Mouse (Mus musculus): Measurements from ENCODE around the gene Mchr1. TPM values are rescaled to one million over a fixed set of nuclear protein-coding genes. Genes with fewer than 3 reads are reported as not detected.

Gene Mchr1
- polyA plus RNA-seq, 1 experiment from 2014 or later: 0.42 TPM

GRCm38 (mm10) chr15:81192858-81193257 lies 42.4 kb upstream of the Mchr1 start:
- no peak for TF ChIP-seq CTCF (IDR thresholded peaks at IDR 0.05; ENCODE audit: low read depth)
- H3K4me1 ChIP-seq (ENCODE audit: insufficient read depth): no peaks in the 10 kb centered on the region; the same call in 1 of the 2 replicates
- no peak for ATAC-seq (ENCODE audit: insufficient read depth)
- no peaks in the 10 kb centered on the region for H3K9me3 ChIP-seq (ENCODE audit: low read depth, low read length)
- H3K36me3 ChIP-seq (ENCODE audit: insufficient read depth): peaks cover 5% of the 10 kb centered on the region; the same call in 1 of the 2 replicates
- H3K4me2 ChIP-seq: no peak overlapping the region
- whole genome bisulfite sequencing: 90% methylated on average over 8 of the region's 8 CpGs
- no peak overlapping the region for H3K9ac ChIP-seq
- DNase-seq: no peak
- H3K4me3 ChIP-seq (ENCODE audit: low read depth, low read length): no peak overlapping the region
- H3K27me3 ChIP-seq (ENCODE audit: insufficient read depth, low read length): no peaks in the 10 kb centered on the region
- H3K27ac ChIP-seq (ENCODE audit: low read depth): no peak overlapping the region

- TF ChIP-seq CTCF (IDR thresholded peaks at IDR 0.05; ENCODE audit: low read depth): no peak
- no peaks in the 10 kb centered on the region for H3K9me3 ChIP-seq (ENCODE audit: low read depth, low read length)
- no peak overlapping the region for H3K4me3 ChIP-seq (ENCODE audit: low read depth, low read length)
- DNase-seq: no peak
- H3K36me3 ChIP-seq (ENCODE audit: insufficient read depth): no peaks in the 10 kb centered on the region
- H3K4me2 ChIP-seq: no peak overlapping the region
- no peak overlapping the region for H3K27ac ChIP-seq (ENCODE audit: low read depth)
- H3K4me1 ChIP-seq (ENCODE audit: insufficient read depth): no peaks in the 10 kb centered on the region
- no peak overlapping the region for H3K9ac ChIP-seq
- H3K27me3 ChIP-seq (ENCODE audit: insufficient read depth, low read length): no peaks in the 10 kb centered on the region
- WGBS: 84% methylated on average over 6 of the region's 6 CpGs
- no peak for ATAC-seq (ENCODE audit: insufficient read depth)
Measured at GRCm38 (mm10) chr15:81194791-81195190, 40.5 kb upstream of the Mchr1 start.

GRCm38 (mm10) chr15:81195447-81195846 lies 39.9 kb upstream of the Mchr1 start:
- H3K9me3 ChIP-seq (ENCODE audit: low read depth, low read length): no peaks in the 10 kb centered on the region
- TF ChIP-seq CTCF (IDR thresholded peaks at IDR 0.05; ENCODE audit: low read depth): no peak
- H3K27me3 ChIP-seq (ENCODE audit: insufficient read depth, low read length): no peaks in the 10 kb centered on the region
- ATAC-seq (ENCODE audit: insufficient read depth): no peak
- WGBS: 39% methylated on average over 4 of the region's 4 CpGs
- no peak overlapping the region for H3K4me3 ChIP-seq (ENCODE audit: low read depth, low read length)
- no peak overlapping the region for H3K27ac ChIP-seq (ENCODE audit: low read depth)
- no peaks in the 10 kb centered on the region for H3K36me3 ChIP-seq (ENCODE audit: insufficient read depth)
- no peak overlapping the region for H3K9ac ChIP-seq
- no peaks in the 10 kb centered on the region for H3K4me1 ChIP-seq (ENCODE audit: insufficient read depth)
- no peak overlapping the region for H3K4me2 ChIP-seq
- DNase-seq: no peak

- no peaks in the 10 kb centered on the region for H3K27me3 ChIP-seq (ENCODE audit: insufficient read depth, low read length)
- H3K9me3 ChIP-seq (ENCODE audit: low read depth, low read length): no peaks in the 10 kb centered on the region
- no peak overlapping the region for H3K9ac ChIP-seq
- no peaks in the 10 kb centered on the region for H3K36me3 ChIP-seq (ENCODE audit: insufficient read depth)
- ATAC-seq (ENCODE audit: insufficient read depth) (no peak), DNase-seq (no peak)
- WGBS: 54% methylated on average over 10 of the region's 10 CpGs
- no peak for TF ChIP-seq CTCF (IDR thresholded peaks at IDR 0.05; ENCODE audit: low read depth)
- no peak overlapping the region for H3K4me2 ChIP-seq
- H3K4me3 ChIP-seq (ENCODE audit: low read depth, low read length): no peak overlapping the region
- H3K27ac ChIP-seq (ENCODE audit: low read depth): no peak overlapping the region
- no peaks in the 10 kb centered on the region for H3K4me1 ChIP-seq (ENCODE audit: insufficient read depth)
Measured at GRCm38 (mm10) chr15:81197197-81197596, 38.1 kb upstream of the Mchr1 start.

- no peak overlapping the region for H3K27ac ChIP-seq (ENCODE audit: low read depth)
- ATAC-seq (ENCODE audit: insufficient read depth) (no peak), DNase-seq (no peak)
- H3K4me1 ChIP-seq (ENCODE audit: insufficient read depth): no peaks in the 10 kb centered on the region
- no peaks in the 10 kb centered on the region for H3K27me3 ChIP-seq (ENCODE audit: insufficient read depth, low read length)
- no peak overlapping the region for H3K4me2 ChIP-seq
- TF ChIP-seq CTCF (IDR thresholded peaks at IDR 0.05; ENCODE audit: low read depth): peak; percentile 40
- WGBS: 93% methylated on average over 5 of the region's 5 CpGs
- no peak overlapping the region for H3K4me3 ChIP-seq (ENCODE audit: low read depth, low read length)
- H3K36me3 ChIP-seq (ENCODE audit: insufficient read depth): no peaks in the 10 kb centered on the region
- no peak overlapping the region for H3K9ac ChIP-seq
- no peaks in the 10 kb centered on the region for H3K9me3 ChIP-seq (ENCODE audit: low read depth, low read length)
Measured at GRCm38 (mm10) chr15:81198447-81198846, 36.9 kb upstream of the Mchr1 start.

- DNase-seq (peak; percentile 97), ATAC-seq (ENCODE audit: insufficient read depth) (no peak)
- H3K9ac ChIP-seq: no peak overlapping the region
- H3K36me3 ChIP-seq (ENCODE audit: insufficient read depth): no peaks in the 10 kb centered on the region
- WGBS: 16% methylated on average over 4 of the region's 4 CpGs
- H3K9me3 ChIP-seq (ENCODE audit: low read depth, low read length): no peaks in the 10 kb centered on the region
- no peaks in the 10 kb centered on the region for H3K27me3 ChIP-seq (ENCODE audit: insufficient read depth, low read length)
- peak overlapping the region; percentile 19; the same call in 1 of the 2 replicates for H3K4me2 ChIP-seq
- peak; percentile 65 for TF ChIP-seq CTCF (IDR thresholded peaks at IDR 0.05; ENCODE audit: low read depth)
- no peak overlapping the region for H3K4me3 ChIP-seq (ENCODE audit: low read depth, low read length)
- H3K4me1 ChIP-seq (ENCODE audit: insufficient read depth): no peaks in the 10 kb centered on the region
- no peak overlapping the region for H3K27ac ChIP-seq (ENCODE audit: low read depth)
Measured at GRCm38 (mm10) chr15:81199372-81199959, 35.8 kb upstream of the Mchr1 start.

GRCm38 (mm10) chr15:81202462-81202861 lies 32.8 kb upstream of the Mchr1 start:
- ATAC-seq (ENCODE audit: insufficient read depth) (no peak), DNase-seq (no peak)
- Histone ChIP-seq H3K4me1 (ENCODE audit: insufficient read depth) (no peaks in the 10 kb centered on the region), H3K27me3 (ENCODE audit: insufficient read depth, low read length) (no peaks in the 10 kb centered on the region), H3K9ac (no peak overlapping the region), H3K4me2 (no peak overlapping the region), H3K9me3 (ENCODE audit: low read depth, low read length) (no peaks in the 10 kb centered on the region), H3K36me3 (ENCODE audit: insufficient read depth) (no peaks in the 10 kb centered on the region), H3K4me3 (ENCODE audit: low read depth, low read length) (no peak overlapping the region), H3K27ac (ENCODE audit: low read depth) (no peak overlapping the region)
- 93% methylated on average over 5 of the region's 5 CpGs for WGBS
- TF ChIP-seq CTCF (IDR thresholded peaks at IDR 0.05; ENCODE audit: low read depth): no peak

Measured in lung, embryonic 14.5 days (tissue).